Mouse (Mus musculus) megakaryocyte, embryonic 14.5 days (primary cell): ENCODE measurements around the gene Rhbdd1.

Experiments
- FLI1 ChIP-seq: IDR thresholded peaks from 2 replicates; pipeline ENCODE4 v1.6.1; 2012; ENCODE audit warnings: low read length, inconsistent platforms, mixed read lengths
- GATA1 ChIP-seq: IDR thresholded peaks from 3 replicates; pipeline ENCODE4 v1.6.1; 2012; ENCODE audit warnings: mixed read lengths, low read length, inconsistent platforms, borderline replicate concordance

DNA sequence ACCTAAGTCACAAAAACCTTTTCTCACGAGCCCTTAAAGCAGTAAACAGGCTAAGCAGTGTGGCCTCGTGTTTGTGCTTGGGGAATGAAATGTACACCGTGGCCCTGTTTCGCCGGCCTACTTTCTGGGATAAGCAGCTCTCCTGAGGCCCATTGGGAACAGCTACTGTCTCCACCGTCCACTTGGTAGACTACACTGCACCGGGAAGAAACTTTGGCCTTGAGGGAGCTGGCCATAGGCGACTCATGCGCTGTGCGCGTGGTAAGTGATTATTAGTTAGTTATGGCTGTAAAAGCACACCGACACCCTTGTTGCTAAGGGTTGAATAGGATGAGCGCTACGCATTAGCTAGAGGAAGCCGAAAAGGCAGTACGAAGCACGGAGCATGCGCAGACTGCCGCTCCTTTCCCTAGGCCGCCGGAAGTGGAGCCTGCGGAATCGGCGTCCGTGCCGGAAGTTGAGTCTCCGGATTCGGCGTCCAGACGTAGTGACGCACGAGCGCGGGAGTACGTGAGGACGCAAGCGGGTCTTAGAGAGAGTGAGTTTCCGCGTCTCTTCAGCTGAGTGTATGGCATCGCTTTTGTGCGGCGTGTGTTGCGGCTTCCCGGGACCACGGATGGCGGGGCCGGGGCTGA is at the start of gene Rhbdd1:
- TF ChIP-seq GATA1 (no peak), FLI1 (peak; percentile 92)
